Mouse (Mus musculus) ES-Bruce4 (cell line): ENCODE data around the gene Zfp710. TPM values are rescaled to one million over a fixed set of nuclear protein-coding genes. Genes with fewer than 3 reads are reported as not detected.

Experiments used
- H3K27ac ChIP-seq: 2 replicates; pipeline ENCODE4 v1.5.1; 2012; ENCODE audit warnings: low read length, inconsistent platforms; ENCODE audit not compliant: insufficient read depth
- H3K27me3 ChIP-seq: 2 replicates; pipeline ENCODE4 v1.6.1; 2012; ENCODE audit warnings: mild to moderate bottlenecking, low read length, inconsistent platforms; ENCODE audit not compliant: control insufficient read depth, poor library complexity, insufficient read depth, severe bottlenecking
- H3K36me3 ChIP-seq: 2 replicates; pipeline ENCODE4 v1.6.1; 2012; ENCODE audit warnings: inconsistent platforms, mild to moderate bottlenecking, low read length, moderate library complexity; ENCODE audit not compliant: control insufficient read depth, poor library complexity, insufficient read depth, severe bottlenecking
- H3K4me1 ChIP-seq: one replicate; pipeline ENCODE4 v1.8.1; 2011; ENCODE audit warnings: low read length; ENCODE audit not compliant: control insufficient read depth, insufficient read depth
- H3K4me3 ChIP-seq: 2 replicates; pipeline ENCODE4 v1.5.1; 2011; ENCODE audit warnings: low read depth, mild to moderate bottlenecking, low read length
- H3K9ac ChIP-seq: 2 replicates; pipeline ENCODE4 v1.6.1; 2012; ENCODE audit warnings: low read depth, mild to moderate bottlenecking, inconsistent platforms; ENCODE audit not compliant: poor library complexity, severe bottlenecking
- H3K9me3 ChIP-seq: replicated peaks from 2 replicates; pipeline ENCODE4 v1.6.1; 2012; ENCODE audit warnings: mild to moderate bottlenecking, low read length, inconsistent platforms; ENCODE audit not compliant: control insufficient read depth, poor library complexity, insufficient read depth, severe bottlenecking
- CTCF ChIP-seq: IDR thresholded peaks from one replicate; pipeline ENCODE4 v1.8.1; 2011; ENCODE audit warnings: low read depth, low read length
- EP300 ChIP-seq: IDR thresholded peaks from 2 replicates; pipeline ENCODE4 v1.6.1; 2011; ENCODE audit warnings: low read depth, low read length; ENCODE audit not compliant: insufficient read depth
- polyA plus RNA-seq: library from polyadenylated mRNA; stranded (reverse); fragments of >200 nt; gene quantifications from 2 replicates; pipeline ENCODE4 v1.2.4, GENCODE M21; 2011; ENCODE audit warnings: low read depth; ENCODE audit not compliant: missing spikeins, insufficient read depth, insufficient read length

The Zfp710 gene
- polyA plus RNA-seq, 1 experiment: 86.7 TPM

DNA sequence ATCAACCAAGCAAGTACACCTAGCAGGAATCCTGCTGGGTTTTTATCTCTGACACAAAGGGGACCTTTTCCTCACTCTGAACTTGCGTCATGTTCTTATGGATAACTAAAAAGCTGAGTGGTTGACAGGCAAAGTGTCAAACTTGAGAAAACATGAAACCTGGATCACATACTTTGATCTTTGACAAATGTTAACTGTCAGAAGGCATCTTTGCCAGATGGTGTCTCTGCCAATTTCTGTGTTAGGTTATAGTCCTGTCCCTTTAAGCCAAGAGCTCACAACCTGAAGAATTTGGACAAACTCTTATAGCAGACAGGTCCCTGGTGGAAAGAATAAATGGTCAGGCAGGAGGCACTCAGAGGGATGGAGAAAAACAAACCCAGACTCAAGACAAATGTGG, 113.8 kb downstream of the Zfp710 start:
- Histone ChIP-seq H3K9me3 (no peaks in the 10 kb centered on the region; the same call in 1 of the 2 replicates), H3K27me3 (no peaks in the 10 kb centered on the region), H3K27ac (no peak overlapping the region), H3K4me1 (peaks cover 1% of the 10 kb centered on the region), H3K4me3 (no peak overlapping the region), H3K9ac (no peak overlapping the region), H3K36me3 (no peaks in the 10 kb centered on the region)
- no peak for TF ChIP-seq CTCF

DNA sequence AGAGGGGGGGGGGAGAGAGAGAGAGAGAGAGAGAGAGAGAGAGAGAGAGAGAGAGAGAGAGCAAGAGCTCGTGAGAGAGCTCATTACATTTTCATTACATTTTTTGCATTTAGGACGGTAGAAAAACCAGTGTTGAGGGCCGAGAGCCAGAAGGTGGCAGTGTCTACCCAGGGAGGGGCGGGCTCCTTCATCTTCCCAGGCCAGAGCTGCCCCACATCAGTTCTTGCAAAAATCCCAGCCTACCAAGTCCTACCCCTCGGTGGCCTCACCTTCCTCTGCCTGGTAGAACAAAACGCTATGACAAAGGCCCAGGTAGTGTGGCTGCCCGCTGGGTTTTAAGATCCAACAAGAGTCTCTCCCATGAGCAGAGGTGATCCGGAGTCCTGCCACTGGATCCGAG, 116.2 kb downstream of the Zfp710 start:
- Histone ChIP-seq H3K27ac (no peak overlapping the region), H3K36me3 (no peaks in the 10 kb centered on the region), H3K4me3 (no peak overlapping the region), H3K9ac (0 out of 2 replicates have a peak overlapping the region, but pooled peaks have one; percentile 18), H3K27me3 (no peaks in the 10 kb centered on the region), H3K9me3 (no peaks in the 10 kb centered on the region; the same call in 1 of the 2 replicates), H3K4me1 (peaks cover 8% of the 10 kb centered on the region)
- TF ChIP-seq CTCF (peak; percentile 88), EP300 (no peak)

Other genes starting within 250 kb of the Zfp710 start
- gene Mesp1, start 231.0 kb upstream of the Zfp710 start, polyA plus RNA-seq: not detected in 2 replicates
- 1.2 and 1.5 TPM in 2 replicates for gene Mesp2, start 214.1 kb upstream of the Zfp710 start, polyA plus RNA-seq
- gene Anpep, start 163.8 kb upstream of the Zfp710 start, polyA plus RNA-seq: 9.7 and 10.4 TPM in 2 replicates
- gene Ap3s2, start 104.2 kb upstream of the Zfp710 start, polyA plus RNA-seq: 61.0 and 61.2 TPM in 2 replicates
- gene Arpin, start 89.5 kb upstream of the Zfp710 start, polyA plus RNA-seq: 2.3 and 2.4 TPM in 2 replicates
- gene Idh2, start 90.6 kb downstream of the Zfp710 start, polyA plus RNA-seq: 178 and 182 TPM in 2 replicates
- gene Sema4b, start 162.0 kb downstream of the Zfp710 start, polyA plus RNA-seq: 27.1 and 29.0 TPM in 2 replicates
- gene Cib1, start 208.0 kb downstream of the Zfp710 start, polyA plus RNA-seq: 35.5 and 38.4 TPM in 2 replicates
- gene Gdpgp1, start 208.1 kb downstream of the Zfp710 start, polyA plus RNA-seq: 3.3 and 4.3 TPM in 2 replicates
- 0.84 and 1.2 TPM in 2 replicates for gene Ttll13, start 221.6 kb downstream of the Zfp710 start, polyA plus RNA-seq
- gene Ngrn, start 236.4 kb downstream of the Zfp710 start, polyA plus RNA-seq: 29.1 and 32.5 TPM in 2 replicates
- gene Vps33b, start 244.8 kb downstream of the Zfp710 start, polyA plus RNA-seq: 15.7 and 16.2 TPM in 2 replicates